17 mouse cellular contexts compared by ENCODE assay signal in genomic region chr6:22014291-22014911, GRCm38 (mm10). TPM values are rescaled to one million over a fixed set of nuclear protein-coding genes. Genes with fewer than 3 reads are reported as not detected.
A peak's percentile ranks its signal among the peaks of the same experiment; 100 is the strongest.
DNase-seq lines count a peak whose midpoint lies in the region; ATAC-seq and TF ChIP-seq lines count a peak whose summit lies in the region.
"Had no signal": no experiment of that assay in that cellular context is flagged by ENCODE, and none has a peak within 500 bp of the region (broad histone marks: within the 10 kb centered on the region; RNA-seq: fewer than 3 reads in every experiment).

No protein-coding gene starts in this region.

- H3K9ac ChIP-seq in forebrain, embryonic 13.5 days, result no peak overlapping the region
- H3K9ac ChIP-seq in forebrain, embryonic 12.5 days, result no peak overlapping the region
- no peak overlapping the region for H3K9ac ChIP-seq in hindbrain, embryonic 15.5 days
- no peak overlapping the region for H3K9ac ChIP-seq in midbrain, embryonic 11.5 days (ENCODE audit: low read length)
- H3K9ac ChIP-seq in midbrain, postnatal 0 days (replicated peaks; ENCODE audit: low read length, poor library complexity, severe bottlenecking), result no peak overlapping the region
- H3K9ac ChIP-seq in liver, embryonic 13.5 days, result no peak overlapping the region
- H3K9ac ChIP-seq: neural tube, embryonic 13.5 days; stomach, embryonic 15.5 days had no signal

- no peak overlapping the region for H3K4me3 ChIP-seq in forebrain, embryonic 13.5 days
- no peak overlapping the region for H3K4me3 ChIP-seq in forebrain, embryonic 12.5 days (replicated peaks)
- no peak overlapping the region for H3K4me3 ChIP-seq in hindbrain, embryonic 15.5 days
- no peak overlapping the region for H3K4me3 ChIP-seq in hindbrain, embryonic 10.5 days
- no peak overlapping the region for H3K4me3 ChIP-seq in midbrain, embryonic 11.5 days (ENCODE audit: low read depth, low read length)
- no peak overlapping the region for H3K4me3 ChIP-seq in midbrain, postnatal 0 days (ENCODE audit: low read depth, low read length)
- H3K4me3 ChIP-seq in liver, embryonic 13.5 days (replicated peaks), result no peak overlapping the region
- H3K4me3 ChIP-seq: neural tube, embryonic 13.5 days; stomach, embryonic 15.5 days had no signal

- 93% methylated on average over 6 of the region's 6 CpGs for WGBS in forebrain, embryonic 13.5 days
- 98% methylated on average over 6 of the region's 6 CpGs for WGBS in forebrain, embryonic 12.5 days
- 97% methylated on average over 6 of the region's 6 CpGs for WGBS in hindbrain, embryonic 15.5 days
- 94% methylated on average over 6 of the region's 6 CpGs for WGBS in hindbrain, embryonic 10.5 days
- WGBS in midbrain, embryonic 11.5 days, result 96% methylated on average over 6 of the region's 6 CpGs
- WGBS in midbrain, postnatal 0 days, result 93% methylated on average over 6 of the region's 6 CpGs
- WGBS in liver, embryonic 13.5 days (ENCODE audit: insufficient replicate concordance), result 65% methylated on average over 6 of the region's 6 CpGs

- no peaks in the 10 kb centered on the region for H3K9me3 ChIP-seq in forebrain, embryonic 13.5 days (replicated peaks)
- H3K9me3 ChIP-seq in forebrain, embryonic 12.5 days, result no peaks in the 10 kb centered on the region
- no peaks in the 10 kb centered on the region for H3K9me3 ChIP-seq in hindbrain, embryonic 15.5 days
- no peaks in the 10 kb centered on the region for H3K9me3 ChIP-seq in hindbrain, embryonic 10.5 days
- H3K9me3 ChIP-seq in midbrain, embryonic 11.5 days (ENCODE audit: control insufficient read depth, low read length), result no peaks in the 10 kb centered on the region
- H3K9me3 ChIP-seq in midbrain, postnatal 0 days (ENCODE audit: low read length), result no peaks in the 10 kb centered on the region
- no peaks in the 10 kb centered on the region for H3K9me3 ChIP-seq in liver, embryonic 13.5 days (replicated peaks)
- H3K9me3 ChIP-seq: neural tube, embryonic 13.5 days; stomach, embryonic 15.5 days had no signal

- no peak overlapping the region for H3K4me2 ChIP-seq in forebrain, embryonic 13.5 days
- H3K4me2 ChIP-seq in forebrain, embryonic 12.5 days, result no peak overlapping the region
- no peak overlapping the region for H3K4me2 ChIP-seq in hindbrain, embryonic 15.5 days
- H3K4me2 ChIP-seq in midbrain, embryonic 11.5 days, result no peak overlapping the region
- no peak overlapping the region for H3K4me2 ChIP-seq in midbrain, postnatal 0 days (ENCODE audit: low read depth, low read length, poor library complexity, severe bottlenecking)
- no peak overlapping the region for H3K4me2 ChIP-seq in liver, embryonic 13.5 days
- H3K4me2 ChIP-seq: neural tube, embryonic 13.5 days; stomach, embryonic 15.5 days had no signal

- no peak for TF ChIP-seq CTCF in midbrain, postnatal 0 days (IDR thresholded peaks at IDR 0.05)

- no peak overlapping the region for H3K27ac ChIP-seq in forebrain, embryonic 13.5 days
- no peak overlapping the region for H3K27ac ChIP-seq in forebrain, embryonic 12.5 days
- H3K27ac ChIP-seq in hindbrain, embryonic 15.5 days (replicated peaks), result no peak overlapping the region
- H3K27ac ChIP-seq in hindbrain, embryonic 10.5 days, result no peak overlapping the region
- no peak overlapping the region for H3K27ac ChIP-seq in midbrain, embryonic 11.5 days (ENCODE audit: low read depth, low read length)
- no peak overlapping the region for H3K27ac ChIP-seq in midbrain, postnatal 0 days (ENCODE audit: low read depth, low read length)
- no peak overlapping the region for H3K27ac ChIP-seq in liver, embryonic 13.5 days
- H3K27ac ChIP-seq: neural tube, embryonic 13.5 days; stomach, embryonic 15.5 days had no signal

- no peak for DNase-seq in hindbrain, embryonic 10.5 days (ENCODE audit: low spot score)
- DNase-seq in midbrain, embryonic 11.5 days (ENCODE audit: low spot score, missing footprints), result peak; percentile 33
- DNase-seq in midbrain, postnatal 0 days (ENCODE audit: low spot score), result no peak
- DNase-seq in liver, embryonic 13.5 days, result no peak
- no peak for DNase-seq in layer of hippocampus, adult 8-10 months (ENCODE audit: low spot score in 2 of 2)
- DNase-seq: cerebellum, adult 11 months; heart, postnatal 14 days; kidney, adult 9 months; lung, adult 2 months; retina, postnatal 1 day; thymus, postnatal 4 days had no signal

- ATAC-seq in forebrain, embryonic 13.5 days, result peak; percentile 33; the same call in 1 of the 2 replicates
- ATAC-seq in forebrain, embryonic 12.5 days (ENCODE audit: low FRiP score), result no peak
- peak; percentile 19; the same call in 1 of the 2 replicates for ATAC-seq in hindbrain, embryonic 15.5 days (ENCODE audit: low FRiP score, low read depth)
- 0 out of 2 replicates have a peak, but pooled peaks have one; percentile 16 for ATAC-seq in midbrain, embryonic 11.5 days (ENCODE audit: low FRiP score)
- no peak for ATAC-seq in midbrain, postnatal 0 days (ENCODE audit: low FRiP score)
- ATAC-seq in liver, embryonic 13.5 days (ENCODE audit: low read depth), result peak; percentile 10

- H3K4me1 ChIP-seq in forebrain, embryonic 13.5 days, result no peaks in the 10 kb centered on the region
- H3K4me1 ChIP-seq in forebrain, embryonic 12.5 days, result no peaks in the 10 kb centered on the region
- no peaks in the 10 kb centered on the region for H3K4me1 ChIP-seq in hindbrain, embryonic 15.5 days (replicated peaks)
- no peaks in the 10 kb centered on the region for H3K4me1 ChIP-seq in hindbrain, embryonic 10.5 days (replicated peaks)
- H3K4me1 ChIP-seq in midbrain, embryonic 11.5 days (ENCODE audit: control insufficient read depth, insufficient read depth, low read length), result no peaks in the 10 kb centered on the region
- no peaks in the 10 kb centered on the region for H3K4me1 ChIP-seq in midbrain, postnatal 0 days (ENCODE audit: insufficient read depth, low read length)
- H3K4me1 ChIP-seq in liver, embryonic 13.5 days (replicated peaks), result 0 out of 2 replicates have a peak, but pooled peaks cover 3% of the 10 kb centered on the region
- H3K4me1 ChIP-seq: stomach, embryonic 15.5 days had no signal

- H3K36me3 ChIP-seq in forebrain, embryonic 13.5 days (ENCODE audit: poor library complexity, severe bottlenecking), result no peaks in the 10 kb centered on the region
- H3K36me3 ChIP-seq in forebrain, embryonic 12.5 days (replicated peaks), result no peaks in the 10 kb centered on the region
- H3K36me3 ChIP-seq in hindbrain, embryonic 15.5 days, result no peaks in the 10 kb centered on the region
- H3K36me3 ChIP-seq in hindbrain, embryonic 10.5 days, result no peaks in the 10 kb centered on the region
- H3K36me3 ChIP-seq in midbrain, embryonic 11.5 days (ENCODE audit: control insufficient read depth, insufficient read depth, low read length), result no peaks in the 10 kb centered on the region
- H3K36me3 ChIP-seq in midbrain, postnatal 0 days (ENCODE audit: insufficient read depth, low read length), result no peaks in the 10 kb centered on the region
- no peaks in the 10 kb centered on the region for H3K36me3 ChIP-seq in liver, embryonic 13.5 days
- H3K36me3 ChIP-seq: neural tube, embryonic 13.5 days; stomach, embryonic 15.5 days had no signal

- H3K27me3 ChIP-seq in forebrain, embryonic 13.5 days, result no peaks in the 10 kb centered on the region
- H3K27me3 ChIP-seq in forebrain, embryonic 12.5 days, result no peaks in the 10 kb centered on the region
- no peaks in the 10 kb centered on the region for H3K27me3 ChIP-seq in hindbrain, embryonic 15.5 days
- H3K27me3 ChIP-seq in hindbrain, embryonic 10.5 days (ENCODE audit: insufficient read depth, poor library complexity, severe bottlenecking), result no peaks in the 10 kb centered on the region
- H3K27me3 ChIP-seq in midbrain, embryonic 11.5 days (ENCODE audit: control insufficient read depth, insufficient read depth, low read length), result no peaks in the 10 kb centered on the region
- no peaks in the 10 kb centered on the region for H3K27me3 ChIP-seq in midbrain, postnatal 0 days (ENCODE audit: insufficient read depth, low read length)
- H3K27me3 ChIP-seq in liver, embryonic 13.5 days, result no peaks in the 10 kb centered on the region
- H3K27me3 ChIP-seq: CH12.LX; neural tube, embryonic 13.5 days; stomach, embryonic 15.5 days had no signal

RNA-seq across cellular contexts. Expression of gene Cped1, which starts 28.7 kb away (rescaled TPM):
- polyA plus RNA-seq in forebrain, embryonic 13.5 days (2015; fragmentation: Nextera tagmentation; extraction: Ambion mirVana), result 2.7 and 3.0 TPM in 2 replicates
- 9.4 and 12.0 TPM in 2 replicates for polyA plus RNA-seq in forebrain, embryonic 12.5 days (2016; fragmentation: Nextera tagmentation; extraction: Ambion mirVana)
- 3.7 and 4.6 TPM in 2 replicates for polyA plus RNA-seq in hindbrain, embryonic 15.5 days (2015; fragmentation: Nextera tagmentation; extraction: Ambion mirVana)
- polyA plus RNA-seq in hindbrain, embryonic 10.5 days (2016; fragmentation: Nextera tagmentation; extraction: Ambion mirVana), result 13.7 and 15.7 TPM in 2 replicates
- 9.6 and 12.9 TPM in 2 replicates for polyA plus RNA-seq in midbrain, embryonic 11.5 days (2014; fragmentation: Nextera tagmentation; extraction: Ambion mirVana)
- total RNA-seq in midbrain, postnatal 0 days (2014; rRNA removed), result 4.4 and 5.5 TPM in 2 replicates
- polyA plus RNA-seq in midbrain, postnatal 0 days (2015; fragmentation: Nextera tagmentation; extraction: Ambion mirVana), result 1.7 and 2.5 TPM in 2 replicates
- polyA plus RNA-seq in liver, embryonic 13.5 days (2015; fragmentation: Nextera tagmentation; extraction: Ambion mirVana), result 2.2 and 3.2 TPM in 2 replicates
- 1 to 10 TPM; 2.7 to 4.1 (median 3.1) TPM for total RNA-seq in layer of hippocampus, adult 8-10 months (2022)

Comparison
In these comparisons a context has a peak if more than half of its experiments do, and no peak if none do; other contexts are left out.
1. ATAC-seq: peak in forebrain, embryonic 13.5 days (single experiment), hindbrain, embryonic 15.5 days (single experiment), midbrain, embryonic 11.5 days (single experiment) and liver, embryonic 13.5 days (single experiment); none in forebrain, embryonic 12.5 days (single experiment) and midbrain, postnatal 0 days (single experiment).